Mouse (Mus musculus): ENCODE measurements around the gene Atg9b.

Atg9b gene

GRCm38 (mm10) chr5:24348128-24348527, 43.8 kb downstream of the Atg9b start:
- peak; percentile 78 for DNase-seq (ENCODE audit: low spot score)

GRCm38 (mm10) chr5:24347186-24347875, 44.6 kb downstream of the Atg9b start:
- no peak for DNase-seq (ENCODE audit: low spot score)

DNA sequence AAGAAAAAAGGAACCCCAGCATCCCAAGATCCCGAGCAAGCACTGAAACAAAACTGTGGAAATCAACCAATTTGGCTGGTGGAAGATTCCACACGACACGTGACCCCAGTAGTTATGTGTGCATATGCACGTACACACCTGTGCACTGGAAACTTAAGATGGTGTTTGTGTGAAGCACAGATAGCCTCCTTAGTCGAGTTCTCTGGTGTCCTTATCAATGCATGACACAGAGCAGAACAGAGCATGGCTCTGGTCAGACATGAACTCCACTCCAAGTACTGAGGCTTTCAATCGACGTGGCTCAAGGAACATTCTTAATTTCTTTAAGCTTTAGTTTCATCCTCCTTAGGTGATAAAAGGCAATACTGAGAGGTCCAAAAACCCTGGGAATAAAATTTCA, 45.6 kb downstream of the Atg9b start:
- DNase-seq (ENCODE audit: low spot score), result no peak

- peak; percentile 48 for DNase-seq (ENCODE audit: low spot score)
Measured at GRCm38 (mm10) chr5:24344477-24345051, 47.4 kb downstream of the Atg9b start.

GRCm38 (mm10) chr5:24343977-24344436, 47.9 kb downstream of the Atg9b start:
- DNase-seq (ENCODE audit: low spot score), result peak; percentile 90

DNA sequence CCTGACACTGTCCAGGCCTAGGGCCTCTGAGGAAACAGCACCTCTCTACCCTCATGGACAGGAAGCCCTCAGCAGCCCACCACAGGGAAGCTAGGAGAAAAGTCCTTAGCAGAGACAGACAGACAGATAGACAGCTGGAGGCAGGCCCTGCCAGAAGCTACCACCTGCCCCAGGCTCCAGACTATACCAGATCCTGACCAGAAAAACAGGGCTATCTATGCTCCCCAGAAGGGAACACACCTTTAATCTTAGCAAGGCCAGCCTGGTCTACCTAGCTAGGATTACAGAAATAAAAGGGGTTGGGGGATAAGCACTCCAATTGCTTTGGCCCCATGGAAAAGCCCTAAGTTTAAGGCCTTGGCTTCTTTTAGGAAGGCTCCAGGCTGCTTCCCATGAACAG, 48.6 kb downstream of the Atg9b start:
- DNase-seq (ENCODE audit: low spot score), result no peak

DNA sequence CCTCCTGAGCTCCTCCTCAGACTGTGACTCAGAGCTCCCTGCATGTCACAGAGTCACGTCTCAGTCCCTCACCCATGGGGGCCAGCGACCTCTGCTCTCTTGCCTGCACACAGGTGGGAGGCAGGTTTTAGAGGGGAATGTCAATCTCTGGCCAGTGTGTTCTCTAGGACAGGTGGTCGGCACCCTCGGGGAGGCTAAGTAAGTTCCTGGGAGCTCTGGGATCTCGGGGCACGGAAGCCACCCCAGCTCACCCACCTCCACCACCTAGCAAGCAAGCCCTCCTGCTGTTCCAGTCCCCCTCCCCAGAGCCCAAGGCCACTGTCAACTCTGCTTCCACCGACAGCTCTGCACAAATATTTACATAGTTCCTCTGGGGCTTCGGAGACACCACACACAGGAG, 49.0 kb downstream of the Atg9b start:
- no peak for DNase-seq (ENCODE audit: low spot score)

GRCm38 (mm10) chr5:24342205-24342963, 49.6 kb downstream of the Atg9b start:
- DNase-seq (ENCODE audit: low spot score), result no peak

DNA sequence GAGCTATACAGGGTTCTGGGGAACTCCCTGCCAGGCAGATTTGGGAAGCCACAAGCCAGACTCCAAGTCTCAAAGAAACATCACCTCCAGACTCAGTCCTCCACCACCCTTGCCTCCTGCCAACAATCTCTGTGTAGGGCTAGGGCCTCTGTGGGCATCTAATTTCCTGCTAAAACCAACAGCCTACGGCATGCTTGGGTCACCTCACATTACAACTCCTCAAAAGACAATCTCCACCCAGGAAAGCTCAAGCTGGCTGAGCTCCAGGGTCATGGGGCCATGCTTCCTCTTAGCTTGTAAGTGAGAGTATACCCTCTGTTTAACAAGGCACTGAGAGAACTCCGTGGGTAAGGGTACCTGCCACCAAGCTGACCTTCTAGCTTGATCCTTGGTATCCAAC, 54.1 kb downstream of the Atg9b start:
- DNase-seq (ENCODE audit: low spot score), result no peak

- DNase-seq (ENCODE audit: low spot score), result peak; percentile 34
Measured at GRCm38 (mm10) chr5:24337366-24337765, 54.6 kb downstream of the Atg9b start.

DNA sequence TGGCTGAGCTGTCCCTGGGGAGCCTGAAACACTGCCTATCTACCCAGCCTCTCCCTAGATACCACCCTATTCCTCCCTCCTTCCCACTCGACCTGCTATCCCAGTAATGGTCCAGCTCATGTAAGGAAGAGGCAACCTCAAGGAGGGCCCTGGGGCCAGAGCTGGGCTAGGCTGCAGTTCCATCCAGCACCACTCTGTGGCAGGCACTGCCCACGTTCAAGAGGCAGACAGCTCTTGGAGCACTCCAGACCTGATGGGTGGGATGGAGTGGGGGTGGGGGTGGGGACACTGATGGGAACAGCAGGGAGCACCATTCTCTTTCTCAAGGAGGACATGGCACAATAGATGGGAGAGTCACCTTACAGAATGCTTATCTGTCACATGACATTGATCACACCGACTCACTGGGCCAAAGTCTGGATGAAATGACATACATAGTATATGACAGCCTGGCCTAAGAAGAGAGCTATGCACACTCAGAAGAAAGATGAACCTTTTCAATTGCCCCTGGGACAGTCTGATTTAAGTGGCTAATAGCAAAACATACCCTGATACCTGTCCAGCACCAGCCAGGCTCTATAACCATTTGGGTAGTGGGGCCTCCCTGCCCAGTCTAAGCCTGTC, 55.9 kb downstream of the Atg9b start:
- peak; percentile 83 for DNase-seq (ENCODE audit: low spot score)

DNA sequence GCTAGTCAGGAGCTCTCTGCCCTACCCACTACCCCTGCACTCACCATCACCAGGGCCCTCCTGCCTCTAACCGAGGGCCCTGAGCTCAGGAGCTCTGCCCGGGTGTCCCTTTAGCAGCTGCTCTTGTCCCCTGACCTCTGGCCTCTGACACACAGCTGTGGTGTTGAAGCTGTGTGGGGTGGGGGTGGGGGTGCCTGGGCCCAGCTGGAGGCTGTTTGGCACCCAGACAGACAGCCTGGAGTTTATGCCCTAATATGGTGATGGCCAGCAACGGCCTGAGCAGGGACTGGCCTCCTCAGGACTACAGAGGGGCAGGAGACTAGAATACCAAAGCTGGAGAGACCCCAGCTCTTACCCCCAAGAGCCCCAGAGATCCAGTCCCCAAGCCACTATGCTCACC, 57.2 kb downstream of the Atg9b start:
- DNase-seq (ENCODE audit: low spot score), result no peak

Data from retina, embryonic 14.5 days (tissue).